Mouse (Mus musculus) MEL (cell line): ENCODE measurements around the gene Tgif1. TPM values are rescaled to one million over a fixed set of nuclear protein-coding genes. Genes with fewer than 3 reads are reported as not detected.

Experiments used
- DNase-seq: peaks from one replicate; pipeline ENCODE4 v3.0.0; 2011; ENCODE audit warnings: low read depth, low spot score
- H3K27ac ChIP-seq: 2 replicates; pipeline ENCODE4 v1.5.1; 2012; ENCODE audit warnings: low read depth, mild to moderate bottlenecking, control low read depth, low read length, moderate library complexity; ENCODE audit not compliant: control insufficient read depth
- H3K27me3 ChIP-seq, 2 experiments: fragments of 150-350 bp in 1 of 2; sonication (generic) in 1 of 2; 2 replicates each; pipeline ENCODE4 v1.6.1; 2012; ENCODE audit warnings: low read length in 2 of 2, mild to moderate bottlenecking in 2 of 2, improper control_type of control experiment in 1 of 2, moderate library complexity in 1 of 2; ENCODE audit not compliant: insufficient read depth in 2 of 2, control insufficient read depth in 1 of 2
- H3K36me3 ChIP-seq, 2 experiments: 2 replicates each; pipeline ENCODE4 v1.6.1; 2012 to 2014; ENCODE audit warnings: low read length in 2 of 2, improper control_type of control experiment in 1 of 2, inconsistent platforms in 1 of 2, mild to moderate bottlenecking in 1 of 2; ENCODE audit not compliant: insufficient read depth in 2 of 2, control insufficient read depth in 1 of 2
- H3K4me1 ChIP-seq, 2 experiments: fragments of 150-350 bp in 1 of 2; sonication (generic) in 1 of 2; 2 replicates each; pipeline ENCODE4 v1.6.1; 2012; ENCODE audit warnings: low read length in 2 of 2, improper control_type of control experiment in 1 of 2, mild to moderate bottlenecking in 1 of 2; ENCODE audit not compliant: insufficient read depth in 2 of 2, control insufficient read depth in 1 of 2
- H3K4me3 ChIP-seq, 2 experiments: fragments of 150-350 bp in 1 of 2; sonication (generic) in 1 of 2; 2 replicates each; pipeline ENCODE4 v1.5.1; 2012; ENCODE audit warnings: low read depth in 2 of 2, low read length in 2 of 2, mild to moderate bottlenecking in 2 of 2, moderate library complexity in 2 of 2, control low read depth in 1 of 2, improper control_type of control experiment in 1 of 2; ENCODE audit not compliant: control insufficient read depth in 1 of 2, insufficient read depth in 1 of 2
- H3K79me2 ChIP-seq: 2 replicates; pipeline ENCODE4 v1.6.1; 2012; ENCODE audit warnings: mild to moderate bottlenecking, low read length, moderate library complexity; ENCODE audit not compliant: control insufficient read depth, poor library complexity, insufficient read depth
- H3K9ac ChIP-seq: 2 replicates; pipeline ENCODE4 v1.6.1; 2012; ENCODE audit warnings: low read depth, mild to moderate bottlenecking, control low read depth, low read length, moderate library complexity; ENCODE audit not compliant: control insufficient read depth, poor library complexity, severe bottlenecking
- H3K9me3 ChIP-seq: fragments of 150-350 bp; sonication (generic); replicated peaks from 2 replicates; pipeline ENCODE4 v1.6.1; 2012; ENCODE audit warnings: mild to moderate bottlenecking, low read length, improper control_type of control experiment, moderate library complexity; ENCODE audit not compliant: insufficient read depth
- CHD1 ChIP-seq: IDR thresholded peaks from 2 replicates; pipeline ENCODE4 v1.6.1; 2012; ENCODE audit warnings: low read depth, mild to moderate bottlenecking, inconsistent platforms, low read length, improper control_type of control experiment
- CHD2 ChIP-seq: IDR thresholded peaks from 2 replicates; pipeline ENCODE4 v1.6.1; 2011; ENCODE audit warnings: low read length, improper control_type of control experiment
- ETS1 ChIP-seq: IDR thresholded peaks from 2 replicates; pipeline ENCODE4 v1.6.1; 2012; ENCODE audit warnings: low read depth, mild to moderate bottlenecking, inconsistent platforms, low read length, improper control_type of control experiment, moderate library complexity
- GATA1 ChIP-seq: IDR thresholded peaks from 2 replicates; pipeline ENCODE4 v1.6.1; 2011; ENCODE audit warnings: low read depth, low read length, improper control_type of control experiment
- MAX ChIP-seq: IDR thresholded peaks from 2 replicates; pipeline ENCODE4 v1.6.1; 2011; ENCODE audit warnings: low read length, improper control_type of control experiment
- MEF2A ChIP-seq: IDR thresholded peaks from 2 replicates; pipeline ENCODE4 v1.6.1; 2014; ENCODE audit warnings: low read depth, mild to moderate bottlenecking, inconsistent platforms, low read length, improper control_type of control experiment; ENCODE audit not compliant: poor library complexity, insufficient replicate concordance, severe bottlenecking; ENCODE audit errors: extremely low read depth
- NELFE ChIP-seq: IDR thresholded peaks from 2 replicates; pipeline ENCODE4 v1.6.1; 2011; ENCODE audit warnings: low read depth, low read length, improper control_type of control experiment
- NRF1 ChIP-seq: IDR thresholded peaks from 2 replicates; pipeline ENCODE4 v1.6.1; 2014; ENCODE audit warnings: low read depth, mild to moderate bottlenecking, inconsistent platforms, low read length, improper control_type of control experiment, moderate library complexity; ENCODE audit not compliant: poor library complexity, insufficient read depth, severe bottlenecking
- POLR2A ChIP-seq, 2 experiments: IDR thresholded peaks; 2 replicates each; pipeline ENCODE4 v1.6.1; 2011 to 2012; ENCODE audit warnings: low read length in 2 of 2, mild to moderate bottlenecking in 2 of 2, control low read depth in 1 of 2, improper control_type of control experiment in 1 of 2, low read depth in 1 of 2, moderate library complexity in 1 of 2; ENCODE audit not compliant: control insufficient read depth in 1 of 2, insufficient read depth in 1 of 2, poor library complexity in 1 of 2
- RAD21 ChIP-seq: IDR thresholded peaks from 2 replicates; pipeline ENCODE4 v1.6.1; 2011; ENCODE audit warnings: mild to moderate bottlenecking, low read depth, low read length, improper control_type of control experiment
- TAL1 ChIP-seq: IDR thresholded peaks from 2 replicates; pipeline ENCODE4 v1.6.1; 2012; ENCODE audit warnings: mild to moderate bottlenecking, inconsistent platforms, low read length, moderate library complexity, mixed read lengths
- TCF12 ChIP-seq: IDR thresholded peaks from 2 replicates; pipeline ENCODE4 v1.6.1; 2014; ENCODE audit warnings: low read depth, mild to moderate bottlenecking, inconsistent platforms, low read length, improper control_type of control experiment, moderate library complexity
- ZC3H11A ChIP-seq: IDR thresholded peaks from 2 replicates; pipeline ENCODE4 v1.6.1; 2012; ENCODE audit warnings: low read depth, mild to moderate bottlenecking, inconsistent platforms, low read length, improper control_type of control experiment
- ZMIZ1 ChIP-seq: IDR thresholded peaks from 2 replicates; pipeline ENCODE4 v1.6.1; 2012; ENCODE audit warnings: low read depth, mild to moderate bottlenecking, inconsistent platforms, low read length, improper control_type of control experiment, moderate library complexity
- ZNF384 ChIP-seq: IDR thresholded peaks from 2 replicates; pipeline ENCODE4 v1.6.1; 2012; ENCODE audit warnings: low read depth, mild to moderate bottlenecking, inconsistent platforms, low read length, improper control_type of control experiment
- polyA plus RNA-seq, 2 experiments: library from polyadenylated mRNA; stranded (reverse) in 1 of 2; unstranded in 1 of 2; fragments of >175 nt in 1 of 2; fragments of >200 nt in 1 of 2; gene quantifications; 2 replicates each; pipeline versions ENCODE4 v1.2.1 to v1.2.4; 2012; ENCODE audit warnings: low replicate concordance in 2 of 2, low read depth in 1 of 2; ENCODE audit not compliant: insufficient read length in 2 of 2, insufficient read depth in 1 of 2, missing spikeins in 1 of 2
- total RNA-seq: library from RNA; depleted of rRNA; stranded (reverse); fragments of 300-350 nt; gene quantifications from 2 replicates; pipeline ENCODE4 v1.2.3, GENCODE M21; 2012

The Tgif1 gene
- total and polyA plus RNA-seq, 3 experiments: 9.1 to 29.5 TPM; not detected in 1

DNA sequence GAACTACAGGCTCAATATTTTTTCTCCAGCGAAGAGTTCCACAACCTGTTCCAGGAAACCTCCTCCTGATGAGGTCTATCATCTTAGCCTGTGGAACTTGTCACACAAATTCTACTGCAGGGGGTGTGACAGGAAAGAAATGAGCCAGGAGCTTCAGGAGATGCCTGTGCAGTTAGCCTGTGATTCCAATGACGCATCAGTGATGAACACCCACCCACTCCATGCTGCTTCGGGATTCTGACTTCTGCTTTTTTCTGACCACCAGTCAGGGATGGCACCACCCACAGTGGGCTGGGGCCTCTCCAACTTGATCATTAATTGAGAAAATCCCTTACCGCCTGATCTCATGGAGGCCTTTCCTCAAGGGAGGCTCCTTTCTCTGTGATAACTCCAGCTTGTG is 54.1 kb downstream of the Tgif1 start:
- peaks cover 0 to 2% of the 10 kb centered on the region in 2 experiments; a peak in 1 of 4 replicates for H3K27me3 ChIP-seq
- H3K9me3 ChIP-seq: no peaks in the 10 kb centered on the region
- H3K27ac ChIP-seq: no peak overlapping the region
- no peaks in the 10 kb centered on the region for H3K79me2 ChIP-seq
- TF ChIP-seq CHD2: no peak
- no peak for TF ChIP-seq ZNF384
- TF ChIP-seq GATA1: no peak
- no peak for TF ChIP-seq TAL1
- TF ChIP-seq TCF12: no peak
- TF ChIP-seq CHD1: no peak
- TF ChIP-seq POLR2A (IDR thresholded peaks at IDR 0.05; ENCODE audit: control insufficient read depth in 1 of 2, insufficient read depth in 1 of 2, low read depth in 1 of 2, low read length in 2 of 2, poor library complexity in 1 of 2): no peak
- H3K4me1 ChIP-seq: peaks cover 0 to 2% of the 10 kb centered on the region in 2 experiments; a peak in 1 of 4 replicates
- H3K36me3 ChIP-seq: no peaks in the 10 kb centered on the region
- DNase-seq: peak; percentile 20
- no peak overlapping the region for H3K4me3 ChIP-seq
- no peak overlapping the region for H3K9ac ChIP-seq

GRCm38 (mm10) chr17:70797773-70798045 is 55.6 kb downstream of the Tgif1 start:
- DNase-seq: no peak
- peaks cover 0 to 2% of the 10 kb centered on the region in 2 experiments; a peak in 1 of 4 replicates for H3K27me3 ChIP-seq
- H3K27ac ChIP-seq: no peak overlapping the region
- no peak for TF ChIP-seq ZMIZ1
- no peak for TF ChIP-seq ZC3H11A
- no peak for TF ChIP-seq ZNF384
- TF ChIP-seq GATA1: no peak
- no peak for TF ChIP-seq ETS1
- no peak for TF ChIP-seq MAX
- TF ChIP-seq NRF1: no peak
- no peak for TF ChIP-seq TCF12
- TF ChIP-seq CHD2: no peak
- no peak for TF ChIP-seq RAD21
- no peak for TF ChIP-seq POLR2A (IDR thresholded peaks at IDR 0.05; ENCODE audit: control insufficient read depth in 1 of 2, insufficient read depth in 1 of 2, low read depth in 1 of 2, low read length in 2 of 2, poor library complexity in 1 of 2)
- no peak for TF ChIP-seq CHD1
- no peak for TF ChIP-seq MEF2A
- TF ChIP-seq NELFE: no peak
- no peak overlapping the region for H3K9ac ChIP-seq
- H3K79me2 ChIP-seq: no peaks in the 10 kb centered on the region
- H3K4me3 ChIP-seq: no peak overlapping the region
- no peaks in the 10 kb centered on the region for H3K9me3 ChIP-seq
- H3K4me1 ChIP-seq: peaks cover 0 to 2% of the 10 kb centered on the region in 2 experiments; a peak in 1 of 4 replicates
- no peaks in the 10 kb centered on the region for H3K36me3 ChIP-seq
